Mouse (Mus musculus) liver, postnatal 0 days (tissue): ENCODE data around the gene Naa25.

ENCODE experiments used
- CTCF ChIP-seq: sonication (generic); IDR thresholded peaks from 2 replicates; pipeline ENCODE4 v1.5.1; 2016; ENCODE audit warnings: antibody characterized with exemption, low read depth
- EP300 ChIP-seq: IDR thresholded peaks from 2 replicates; pipeline ENCODE4 v1.6.1; 2016; ENCODE audit warnings: antibody characterized with exemption, low read depth, mild to moderate bottlenecking

DNA sequence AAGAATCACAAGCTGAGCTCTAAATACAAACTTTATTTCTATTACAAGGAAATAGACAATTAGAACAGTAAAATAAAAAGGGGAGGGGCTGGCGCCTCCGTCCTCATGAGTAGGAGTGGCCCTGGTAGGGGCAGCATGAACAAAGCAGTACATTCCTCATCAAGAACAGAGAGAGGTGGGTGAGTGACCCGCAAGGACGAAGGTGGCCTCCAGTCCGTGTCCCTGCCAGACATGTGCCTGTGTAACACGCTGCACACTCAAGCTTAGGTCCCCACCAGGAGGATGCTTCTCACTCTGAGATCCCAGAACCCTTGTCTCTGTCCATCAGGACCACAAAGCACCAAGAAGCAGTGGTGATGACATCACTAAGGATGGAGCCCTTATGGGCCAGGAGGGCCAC lies 26.0 kb upstream of the Naa25 start:
- TF ChIP-seq CTCF (no peak), EP300 (no peak)
